Mouse (Mus musculus) liver, adult 2 months (tissue): ENCODE data around the gene Irgc1. TPM values are rescaled to one million over a fixed set of nuclear protein-coding genes. Genes with fewer than 3 reads are reported as not detected.

ENCODE experiments used
- DNase-seq: peaks from one replicate; pipeline ENCODE4 v3.0.0-alpha.2; 2011; ENCODE audit warnings: low read depth, low spot score; ENCODE audit errors: extremely low read depth
- H3K27ac ChIP-seq: fragments of 200-500 bp; replicated peaks from 2 replicates; pipeline ENCODE4 v1.5.1; 2012; ENCODE audit warnings: low read depth, mild to moderate bottlenecking, control low read depth, inconsistent platforms, low read length; ENCODE audit not compliant: insufficient read depth
- H3K27me3 ChIP-seq: fragments of 200-500 bp; 2 replicates; pipeline ENCODE4 v1.6.1; 2012; ENCODE audit warnings: mild to moderate bottlenecking, moderate library complexity, low read length, inconsistent platforms; ENCODE audit not compliant: control insufficient read depth, insufficient read depth
- H3K36me3 ChIP-seq: fragments of 200-500 bp; 2 replicates; pipeline ENCODE4 v1.6.1; 2012; ENCODE audit warnings: low read length, inconsistent platforms; ENCODE audit not compliant: control insufficient read depth, insufficient read depth
- H3K4me1 ChIP-seq: fragments of 200-500 bp; 2 replicates; pipeline ENCODE4 v1.6.1; 2011; ENCODE audit warnings: low read length; ENCODE audit not compliant: control insufficient read depth, insufficient read depth
- H3K4me3 ChIP-seq: fragments of 200-500 bp; 2 replicates; pipeline ENCODE4 v1.5.1; 2011; ENCODE audit warnings: low read depth, mild to moderate bottlenecking, control low read depth, low read length, moderate library complexity; ENCODE audit not compliant: insufficient read depth
- H3K79me2 ChIP-seq: fragments of 200-500 bp; 2 replicates; pipeline ENCODE4 v1.6.1; 2012; ENCODE audit warnings: inconsistent platforms, mild to moderate bottlenecking, low read length, moderate library complexity; ENCODE audit not compliant: control insufficient read depth, insufficient read depth
- H3K9ac ChIP-seq: fragments of 200-500 bp; 2 replicates; pipeline ENCODE4 v1.6.1; 2012; ENCODE audit warnings: low read depth, mild to moderate bottlenecking, control low read depth, inconsistent platforms, low read length
- CTCF ChIP-seq: fragments of 200-500 bp; IDR thresholded peaks from 2 replicates; pipeline ENCODE4 v1.5.1; 2011; ENCODE audit warnings: low read depth, low read length, control low read depth
- POLR2A ChIP-seq: fragments of 200-500 bp; IDR thresholded peaks from 2 replicates; pipeline ENCODE4 v1.6.1; 2011; ENCODE audit warnings: low read length, control low read depth; ENCODE audit not compliant: insufficient read depth; ENCODE audit errors: extremely low read depth
- WGBS: fragments of 180-500 bp; shearing (Covaris S2); methylation state at CpG from one replicate; pipeline ENCODE4 v1.1.7; 2018; 5-methylcytosine and 5-hydroxymethylcytosine counted together
- polyA plus RNA-seq: library from polyadenylated mRNA; depleted of rRNA; stranded (reverse); fragments of >200 nt; gene quantifications from 2 replicates; pipeline ENCODE4 v1.2.3, GENCODE M21; 2012
- total RNA-seq: library from RNA; depleted of rRNA; stranded (reverse); fragments of >200 nt; gene quantifications from 2 replicates; pipeline ENCODE4 v1.2.3, GENCODE M21; 2014

Irgc1 gene
- total and polyA plus RNA-seq, 2 experiments = not detected

GRCm38 (mm10) chr7:24421648-24422047, 30.4 kb downstream of the Irgc1 start:
- 89% methylated on average over 7 of the region's 7 CpGs for WGBS
- no peak for TF ChIP-seq CTCF
- TF ChIP-seq POLR2A = no peak
- Histone ChIP-seq H3K4me3 (no peak overlapping the region), H3K9ac (no peak overlapping the region), H3K4me1 (no peaks in the 10 kb centered on the region), H3K36me3 (no peaks in the 10 kb centered on the region; the same call in 1 of the 2 replicates), H3K27ac (no peak overlapping the region), H3K79me2 (no peaks in the 10 kb centered on the region), H3K27me3 (no peaks in the 10 kb centered on the region)
- DNase-seq = no peak

GRCm38 (mm10) chr7:24419579-24419978, 32.5 kb downstream of the Irgc1 start:
- H3K27me3 ChIP-seq = no peaks in the 10 kb centered on the region
- WGBS = 95% methylated on average over 8 of the region's 8 CpGs
- no peaks in the 10 kb centered on the region for H3K79me2 ChIP-seq
- no peaks in the 10 kb centered on the region for H3K4me1 ChIP-seq
- H3K27ac ChIP-seq = no peak overlapping the region
- H3K36me3 ChIP-seq = no peaks in the 10 kb centered on the region; the same call in 1 of the 2 replicates
- no peak overlapping the region for H3K4me3 ChIP-seq
- no peak for DNase-seq
- H3K9ac ChIP-seq = no peak overlapping the region
- TF ChIP-seq CTCF = no peak
- no peak for TF ChIP-seq POLR2A

GRCm38 (mm10) chr7:24415261-24415660, 36.8 kb downstream of the Irgc1 start:
- TF ChIP-seq POLR2A = no peak
- Histone ChIP-seq H3K4me1 (no peaks in the 10 kb centered on the region), H3K27me3 (no peaks in the 10 kb centered on the region), H3K79me2 (no peaks in the 10 kb centered on the region), H3K27ac (no peak overlapping the region), H3K4me3 (no peak overlapping the region), H3K36me3 (no peaks in the 10 kb centered on the region), H3K9ac (no peak overlapping the region)
- no peak for DNase-seq
- WGBS = 80% methylated on average over 7 of the region's 7 CpGs

GRCm38 (mm10) chr7:24413630-24414029, 38.5 kb downstream of the Irgc1 start:
- Histone ChIP-seq H3K36me3 (no peaks in the 10 kb centered on the region), H3K9ac (no peak overlapping the region), H3K79me2 (no peaks in the 10 kb centered on the region), H3K4me1 (no peaks in the 10 kb centered on the region), H3K4me3 (no peak overlapping the region), H3K27ac (no peak overlapping the region), H3K27me3 (no peaks in the 10 kb centered on the region)
- TF ChIP-seq CTCF = no peak
- no peak for TF ChIP-seq POLR2A
- 82% methylated on average over 3 of the region's 3 CpGs for WGBS
- no peak for DNase-seq

- no peaks in the 10 kb centered on the region for H3K79me2 ChIP-seq
- H3K36me3 ChIP-seq = no peaks in the 10 kb centered on the region
- no peak overlapping the region for H3K27ac ChIP-seq
- no peaks in the 10 kb centered on the region for H3K27me3 ChIP-seq
- DNase-seq = no peak
- WGBS = 72% methylated on average over 3 of the region's 3 CpGs
- no peak overlapping the region for H3K4me3 ChIP-seq
- TF ChIP-seq CTCF (no peak), POLR2A (no peak)
- H3K9ac ChIP-seq = no peak overlapping the region
- no peaks in the 10 kb centered on the region for H3K4me1 ChIP-seq
These were observed 41.3 kb downstream of the Irgc1 start for GRCm38 (mm10) chr7:24410831-24411230.

GRCm38 (mm10) chr7:24410123-24410522, 42.0 kb downstream of the Irgc1 start:
- no peaks in the 10 kb centered on the region for H3K4me1 ChIP-seq
- WGBS = 87% methylated on average over 6 of the region's 6 CpGs
- H3K27me3 ChIP-seq = no peaks in the 10 kb centered on the region
- no peak overlapping the region for H3K9ac ChIP-seq
- no peak for DNase-seq
- TF ChIP-seq CTCF = no peak
- no peak for TF ChIP-seq POLR2A
- no peaks in the 10 kb centered on the region for H3K36me3 ChIP-seq
- no peaks in the 10 kb centered on the region for H3K79me2 ChIP-seq
- H3K27ac ChIP-seq = no peak overlapping the region
- no peak overlapping the region for H3K4me3 ChIP-seq
